Mouse (Mus musculus) bone marrow, adult 2 months (tissue): ENCODE measurements around the gene Vwa5b2. TPM values are rescaled to one million over a fixed set of nuclear protein-coding genes. Genes with fewer than 3 reads are reported as not detected.
A peak's percentile ranks its signal among the peaks of the same experiment; 100 is the strongest.

Experiments
- H3K27ac ChIP-seq: fragments of 200-500 bp; 2 replicates; pipeline ENCODE4 v1.5.1; 2012; ENCODE audit warnings: low read depth, mild to moderate bottlenecking, control low read depth, inconsistent platforms, low read length; ENCODE audit not compliant: control insufficient read depth, poor library complexity, insufficient read depth
- H3K4me1 ChIP-seq: fragments of 200-500 bp; 2 replicates; pipeline ENCODE4 v1.6.1; 2011; ENCODE audit warnings: low read length; ENCODE audit not compliant: control insufficient read depth, insufficient read depth
- H3K4me3 ChIP-seq: fragments of 200-500 bp; replicated peaks from 2 replicates; pipeline ENCODE3; 2011; ENCODE audit warnings: mild to moderate bottlenecking, low read depth, low read length, control low read depth; ENCODE audit not compliant: control insufficient read depth
- CTCF ChIP-seq: fragments of 200-500 bp; IDR thresholded peaks from 2 replicates; pipeline ENCODE4 v1.5.1; 2011; ENCODE audit warnings: low read length, control low read depth; ENCODE audit not compliant: control insufficient read depth, insufficient read depth
- POLR2A ChIP-seq: fragments of 200-500 bp; IDR thresholded peaks from 2 replicates; pipeline ENCODE4 v1.6.1; 2011; ENCODE audit warnings: low read depth, mild to moderate bottlenecking, control low read depth, low read length, borderline replicate concordance; ENCODE audit not compliant: control insufficient read depth
- WGBS: fragments of 180-500 bp; shearing (Covaris S2); methylation state at CpG from one replicate; pipeline ENCODE4 v1.1.7; 2018; 5-methylcytosine and 5-hydroxymethylcytosine counted together
- polyA plus RNA-seq: library from polyadenylated mRNA; stranded (reverse); fragments of >200 nt; gene quantifications from 2 replicates; pipeline ENCODE4 v1.2.4, GENCODE M21; 2011; ENCODE audit warnings: low replicate concordance; ENCODE audit not compliant: missing spikeins, insufficient read depth, insufficient read length

Gene Vwa5b2
- polyA plus RNA-seq, 1 experiment = not detected

DNA sequence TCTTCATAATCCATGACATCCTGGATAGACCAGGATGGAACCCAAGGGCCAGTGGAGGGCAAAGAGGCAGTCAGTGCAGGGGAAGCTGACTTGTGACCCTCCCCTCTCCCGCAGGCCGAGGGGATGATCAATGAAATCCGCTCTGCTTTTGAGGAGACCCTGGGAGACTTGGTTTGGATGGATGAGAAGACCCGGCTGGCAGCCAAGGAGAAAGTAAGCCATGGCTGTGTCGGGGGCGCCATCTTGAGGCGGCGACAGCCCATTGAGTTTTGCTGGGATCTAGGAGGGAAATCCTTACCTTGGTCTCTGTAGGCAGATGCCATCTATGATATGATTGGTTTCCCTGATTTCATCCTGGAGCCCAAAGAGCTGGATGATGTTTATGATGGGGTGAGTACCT is 52.9 kb downstream of the Vwa5b2 start:
- no peak overlapping the region for H3K4me3 ChIP-seq
- no peaks in the 10 kb centered on the region for H3K4me1 ChIP-seq
- WGBS = 2% methylated on average over 8 of the region's 8 CpGs
- TF ChIP-seq POLR2A = no peak
- TF ChIP-seq CTCF = peak; percentile 63
- no peak overlapping the region for H3K27ac ChIP-seq

DNA sequence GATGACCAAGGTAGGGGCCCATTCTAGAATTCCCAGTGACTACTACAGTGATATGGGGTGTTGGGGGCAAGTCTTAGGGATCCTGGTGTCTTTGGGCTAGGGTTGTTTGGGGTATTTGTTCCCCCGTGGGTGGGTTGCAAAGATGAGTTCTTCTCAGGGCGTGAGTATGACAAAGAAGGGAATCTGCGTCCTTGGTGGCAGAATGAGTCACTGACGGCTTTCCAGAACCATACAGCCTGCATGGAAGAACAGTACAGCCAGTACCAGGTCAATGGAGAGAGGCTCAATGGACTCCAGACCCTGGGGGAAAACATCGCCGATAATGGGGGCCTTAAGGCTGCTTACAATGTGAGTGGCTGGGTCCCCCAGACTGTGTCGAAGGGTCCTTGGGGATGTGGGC is 54.6 kb downstream of the Vwa5b2 start:
- H3K4me3 ChIP-seq = no peak overlapping the region
- H3K4me1 ChIP-seq = no peaks in the 10 kb centered on the region
- no peak overlapping the region for H3K27ac ChIP-seq
- 76% methylated on average over 7 of the region's 7 CpGs for WGBS
- TF ChIP-seq POLR2A (no peak), CTCF (no peak)

DNA sequence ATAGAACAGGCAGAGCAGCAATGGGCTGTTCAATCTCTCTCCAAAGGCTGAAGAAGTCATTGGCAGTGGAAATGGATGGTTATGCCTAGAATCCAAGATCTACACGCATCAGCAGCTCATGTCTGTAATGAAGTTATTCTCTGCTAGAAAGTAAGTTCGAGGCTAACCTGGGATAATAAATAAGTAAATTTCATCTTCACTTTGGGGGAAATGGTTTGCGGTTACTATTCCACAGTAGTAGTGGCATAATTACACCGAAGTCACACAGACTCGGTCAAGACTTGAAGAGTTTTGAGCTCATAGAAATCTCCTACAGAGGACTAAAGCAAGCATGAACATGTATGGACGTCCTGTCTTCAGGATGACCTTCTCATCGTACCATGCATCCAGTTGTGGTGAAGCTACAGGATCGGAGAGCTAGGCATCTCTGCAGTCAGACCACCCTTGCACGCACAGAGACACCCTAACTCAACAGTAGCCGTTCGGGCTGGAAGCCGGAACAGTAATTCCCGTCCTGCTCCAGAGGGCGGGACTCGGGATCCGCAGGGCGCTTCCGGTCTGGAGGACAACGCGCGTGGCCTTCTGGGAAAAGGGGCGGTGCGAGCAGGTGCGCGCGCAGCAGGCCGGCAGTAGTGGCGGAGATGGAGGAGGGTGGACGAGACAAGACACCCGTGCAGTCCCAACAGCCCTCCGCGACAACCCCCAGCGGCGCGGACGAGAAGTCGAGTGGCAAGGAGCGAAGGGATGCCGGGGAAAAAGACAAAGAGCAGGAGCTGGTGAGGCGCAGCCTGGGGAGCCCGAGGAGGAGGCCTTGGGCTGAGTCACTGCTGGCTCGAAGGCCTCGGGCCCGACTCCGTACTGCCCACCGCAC is 62.0 kb downstream of the Vwa5b2 start, which contains the start of gene Psmd2:
Psmd2 (plus strand) TSS at position 577 of the 871 bp plus-strand sequence.
- Histone ChIP-seq H3K4me3 (peak within 1 kb of the TSS; percentile 79), H3K4me1 (no peaks in the 10 kb centered on the region; the same call in 1 of the 2 replicates), H3K27ac (peak within 1 kb of the TSS; percentile 2; the same call in 1 of the 2 replicates)
- TF ChIP-seq POLR2A (peak; percentile 90; the same call in 1 of the 2 replicates), CTCF (no peak)
- WGBS = under 1% methylated on average over 46 of the region's 46 CpGs

DNA sequence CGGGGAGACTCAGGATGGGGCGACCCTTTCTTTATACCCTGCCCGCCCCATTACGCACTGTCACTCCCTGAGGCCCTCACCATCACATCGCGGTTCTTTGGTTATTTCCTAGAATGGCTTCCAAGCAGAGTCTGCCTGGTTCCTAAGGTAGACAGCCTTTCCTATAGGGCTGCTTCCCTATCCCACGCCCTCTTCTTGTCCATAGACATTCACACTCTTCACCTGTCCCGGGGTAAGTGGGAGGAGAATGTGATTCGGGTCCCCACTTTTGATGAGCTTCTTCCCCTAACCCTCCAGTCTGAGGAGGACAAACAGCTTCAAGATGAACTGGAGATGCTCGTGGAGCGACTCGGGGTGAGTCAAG is 62.7 kb downstream of the Vwa5b2 start:
- no peaks in the 10 kb centered on the region; the same call in 1 of the 2 replicates for H3K4me1 ChIP-seq
- H3K4me3 ChIP-seq = peak overlapping the region; percentile 79
- TF ChIP-seq CTCF = no peak
- no peak for TF ChIP-seq POLR2A
- H3K27ac ChIP-seq = peak overlapping the region; percentile 2; the same call in 1 of the 2 replicates
- WGBS = 9% methylated on average over 12 of the region's 12 CpGs

DNA sequence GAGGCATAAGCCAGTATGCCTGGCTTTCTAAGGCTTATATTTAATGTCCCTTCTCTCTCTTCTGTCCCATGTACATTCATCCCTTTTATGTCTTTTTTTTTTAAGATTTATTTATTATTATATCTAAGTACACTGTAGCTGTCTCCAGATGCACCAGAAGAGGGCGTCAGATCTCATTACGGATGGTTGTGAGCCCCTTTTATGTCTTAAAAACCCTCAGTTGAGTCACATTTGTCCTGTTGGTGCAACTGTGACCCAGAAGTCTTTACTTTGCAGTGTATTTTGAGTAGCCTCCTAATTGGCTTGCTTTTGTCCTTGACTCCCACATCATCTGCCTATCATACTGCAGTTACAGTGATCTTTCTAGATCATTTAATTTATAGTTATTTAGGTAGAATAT is 64.0 kb downstream of the Vwa5b2 start:
- H3K4me3 ChIP-seq = no peak overlapping the region
- no peaks in the 10 kb centered on the region; the same call in 1 of the 2 replicates for H3K4me1 ChIP-seq
- no peak overlapping the region for H3K27ac ChIP-seq
- TF ChIP-seq POLR2A = no peak
- TF ChIP-seq CTCF = no peak
- 50% methylated on average over 2 of the region's 2 CpGs for WGBS

Other genes starting within 250 kb of the Vwa5b2 start
- gene Abcc5, start 163.1 kb upstream of the Vwa5b2 start, polyA plus RNA-seq = 32.1 and 71.4 TPM in 2 replicates
- 38.0 and 64.7 TPM in 2 replicates for gene Eif2b5, start 90.7 kb upstream of the Vwa5b2 start, polyA plus RNA-seq
- 12.1 and 19.5 TPM in 2 replicates for gene Dvl3, start 72.5 kb upstream of the Vwa5b2 start, polyA plus RNA-seq
- gene Ap2m1, start 54.0 kb upstream of the Vwa5b2 start, polyA plus RNA-seq = 117 and 135 TPM in 2 replicates
- gene Abcf3, start 40.9 kb upstream of the Vwa5b2 start, polyA plus RNA-seq = 30.4 and 53.5 TPM in 2 replicates
- 1.1 and 4.3 TPM in 2 replicates for gene Eef1akmt4, start 22.1 kb downstream of the Vwa5b2 start, polyA plus RNA-seq
- gene Gm49333, start 22.1 kb downstream of the Vwa5b2 start, polyA plus RNA-seq = not detected in 2 replicates
- 7.5 and 11.3 TPM in 2 replicates for gene Alg3, start 22.3 kb downstream of the Vwa5b2 start, polyA plus RNA-seq
- gene Camk2n2, start 31.8 kb downstream of the Vwa5b2 start, polyA plus RNA-seq = 1.3 TPM in 1 of 2 replicates, not detected in the other
- not detected in 2 replicates for gene Ece2, start 40.4 kb downstream of the Vwa5b2 start, polyA plus RNA-seq
- gene Psmd2, start 62.2 kb downstream of the Vwa5b2 start, polyA plus RNA-seq = 194 and 227 TPM in 2 replicates
- 90.4 and 125 TPM in 2 replicates for gene Eif4g1, start 78.8 kb downstream of the Vwa5b2 start, polyA plus RNA-seq
- 3.7 and 7.0 TPM in 2 replicates for gene Fam131a, start 103.8 kb downstream of the Vwa5b2 start, polyA plus RNA-seq
- gene Polr2h, start 128.2 kb downstream of the Vwa5b2 start, polyA plus RNA-seq = 31.6 and 50.1 TPM in 2 replicates
- 12.8 and 23.1 TPM in 2 replicates for gene Clcn2, start 128.3 kb downstream of the Vwa5b2 start, polyA plus RNA-seq
- gene Chrd, start 143.7 kb downstream of the Vwa5b2 start, polyA plus RNA-seq = 0.36 TPM in 1 of 2 replicates, not detected in the other
- gene Thpo, start 145.0 kb downstream of the Vwa5b2 start, polyA plus RNA-seq = not detected in 2 replicates